Mouse (Mus musculus): ENCODE results near the gene Ppp6r2. TPM values are rescaled to one million over a fixed set of nuclear protein-coding genes. Genes with fewer than 3 reads are reported as not detected.
A peak's percentile ranks its signal among the peaks of the same experiment; 100 is the strongest.

Gene Ppp6r2
- polyA plus RNA-seq, 1 experiment from 2014 or later: 24.5 TPM

DNA sequence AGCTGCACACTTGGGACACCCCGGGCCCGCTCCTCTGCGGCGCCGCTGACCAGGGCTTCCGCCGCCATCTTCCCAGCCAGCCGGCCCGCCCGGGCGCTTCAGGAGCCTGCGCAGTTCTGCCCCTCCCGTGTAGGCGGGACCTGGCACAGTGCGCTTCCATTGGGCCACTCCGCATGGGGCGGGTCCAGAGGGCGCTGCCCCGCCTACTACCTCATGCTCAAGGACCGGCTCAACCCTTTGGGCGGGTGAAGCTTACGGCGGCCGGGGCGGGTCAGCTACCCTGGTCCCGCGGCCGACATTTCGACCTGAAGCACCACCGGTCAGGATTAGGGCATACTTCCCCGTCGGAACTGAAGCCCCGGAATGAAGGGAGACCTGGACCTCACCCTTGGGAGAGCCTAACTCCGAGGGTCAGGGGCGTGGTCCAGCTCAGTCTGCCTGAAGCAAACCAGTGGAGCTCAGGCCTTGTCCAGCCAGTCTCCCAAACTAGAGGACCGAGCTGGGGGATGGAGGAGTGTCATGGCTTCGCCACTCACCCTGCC lies 103.9 kb downstream of the Ppp6r2 start, which contains the start of gene Sbf1:
Gene Sbf1 (minus strand): TSS at position 122 of the 542 bp plus-strand sequence.
- Histone ChIP-seq H3K27me3 (no peaks in the 10 kb centered on the region), H3K9me3 (no peaks in the 10 kb centered on the region), H3K27ac (peak within 1 kb of the TSS; percentile 42; the same call in 1 of the 2 replicates), H3K4me3 (peak within 1 kb of the TSS; percentile 99), H3K9ac (peak within 1 kb of the TSS; percentile 94), H3K4me1 (peaks cover 27% of the 10 kb centered on the region), H3K36me3 (no peaks in the 10 kb centered on the region), H3K4me2 (peak within 1 kb of the TSS; percentile 74)
- ATAC-seq (ENCODE audit: borderline replicate concordance, extremely low read depth, low FRiP score, low TSS enrichment): peak; percentile 100
- under 1% methylated on average over 37 of the region's 37 CpGs for WGBS

DNA sequence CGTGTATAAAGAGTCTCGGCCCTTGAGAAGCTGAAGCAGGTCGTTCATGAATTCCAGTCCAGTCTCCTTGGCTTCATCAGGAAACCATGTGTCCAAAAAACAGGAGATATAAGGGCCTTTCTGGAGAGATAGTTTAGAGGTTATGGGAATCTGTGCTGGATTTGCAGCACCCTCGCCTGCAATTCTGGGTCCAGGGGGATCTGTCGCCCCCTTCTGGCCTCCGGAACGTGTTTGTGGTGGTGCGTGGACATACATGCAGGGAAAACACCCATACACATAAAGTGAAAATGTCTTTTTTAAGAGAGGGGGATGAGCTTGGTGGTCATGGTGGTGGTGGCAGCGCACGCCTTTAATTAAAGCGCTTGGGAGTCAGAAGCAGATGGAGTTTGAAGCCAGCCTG lies 104.8 kb downstream of the Ppp6r2 start:
- Histone ChIP-seq H3K4me3 (peak overlapping the region; percentile 99; the same call in 1 of the 2 replicates), H3K4me1 (peaks cover 21% of the 10 kb centered on the region), H3K27ac (no peak overlapping the region), H3K4me2 (peak overlapping the region; percentile 74; the same call in 1 of the 2 replicates), H3K9me3 (no peaks in the 10 kb centered on the region), H3K36me3 (no peaks in the 10 kb centered on the region), H3K27me3 (no peaks in the 10 kb centered on the region), H3K9ac (no peak overlapping the region)
- ATAC-seq (ENCODE audit: borderline replicate concordance, extremely low read depth, low FRiP score, low TSS enrichment): no peak
- WGBS: 58% methylated on average over 11 of the region's 11 CpGs

DNA sequence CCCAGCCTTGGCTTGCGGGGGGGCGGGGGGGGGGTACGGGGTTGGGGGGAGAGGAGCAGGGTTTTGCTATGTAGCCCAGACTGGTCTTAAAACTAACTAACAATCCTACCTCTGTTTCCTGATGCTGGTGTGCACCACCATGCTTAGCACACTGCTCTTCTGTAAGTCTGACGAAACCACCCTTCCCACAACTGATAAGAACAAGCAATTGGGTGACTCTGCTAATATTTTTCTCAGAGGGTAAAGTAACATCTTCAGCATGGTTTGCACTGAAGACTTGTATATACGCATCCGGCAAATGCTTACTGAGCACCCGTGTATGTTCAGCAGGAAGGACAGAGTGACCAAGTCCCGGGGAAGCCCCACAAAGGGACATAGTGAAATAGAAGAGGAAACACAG lies 109.9 kb downstream of the Ppp6r2 start:
- ATAC-seq (ENCODE audit: borderline replicate concordance, extremely low read depth, low FRiP score, low TSS enrichment): no peak
- H3K9ac ChIP-seq: no peak overlapping the region
- no peak overlapping the region for H3K4me3 ChIP-seq
- WGBS: 70% methylated on average over 8 of the region's 8 CpGs
- no peak overlapping the region for H3K27ac ChIP-seq
- no peaks in the 10 kb centered on the region for H3K9me3 ChIP-seq
- H3K36me3 ChIP-seq: no peaks in the 10 kb centered on the region
- H3K27me3 ChIP-seq: peaks cover 12% of the 10 kb centered on the region; the same call in 1 of the 2 replicates
- peaks cover 7% of the 10 kb centered on the region for H3K4me1 ChIP-seq
- H3K4me2 ChIP-seq: no peak overlapping the region

DNA sequence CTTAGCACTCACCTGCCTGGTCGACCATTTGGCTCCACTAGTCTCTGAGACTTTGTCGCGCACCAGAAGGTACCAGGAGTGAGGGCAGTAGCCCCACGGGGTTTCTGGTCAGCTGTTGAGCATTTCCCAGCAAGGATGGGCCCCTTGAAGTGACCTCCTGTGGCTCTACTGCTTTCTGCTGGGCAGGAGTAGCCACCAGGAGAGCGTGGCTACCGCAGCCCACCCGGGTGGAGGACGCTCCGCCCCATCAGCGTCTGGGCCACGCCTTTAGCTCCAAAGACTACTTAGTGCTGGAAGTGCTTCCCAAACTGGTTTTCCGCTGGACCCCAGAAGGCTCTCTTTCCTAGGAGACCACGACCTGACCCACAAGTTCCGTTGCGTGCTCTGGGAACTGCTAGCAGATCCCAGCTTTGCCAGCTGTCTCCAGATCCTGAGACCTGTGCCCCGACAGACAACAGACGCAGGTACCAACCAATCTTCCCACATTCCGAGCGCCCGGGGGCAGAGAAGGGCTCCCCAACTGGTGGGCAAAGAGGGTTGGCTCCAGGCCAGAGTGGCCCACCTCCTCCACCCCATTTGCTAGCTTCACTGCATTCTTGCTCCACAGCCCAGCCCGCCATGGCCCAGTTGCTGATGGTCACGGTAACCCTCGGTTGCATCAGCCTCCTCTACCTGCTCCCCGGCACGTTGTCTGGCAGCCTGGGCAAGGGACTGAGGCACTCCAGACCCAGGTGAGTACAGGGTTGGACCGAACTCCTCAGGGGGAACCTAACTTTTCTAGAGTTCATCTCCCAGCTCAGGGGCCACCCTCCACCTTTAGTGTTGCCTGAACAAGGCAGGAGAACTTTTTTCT lies 111.5 kb downstream of the Ppp6r2 start, which contains the start of gene Adm2:
Gene Adm2 (plus strand): TSS at position 51 of the 853 bp plus-strand sequence.
- 6% methylated on average over 26 of the region's 26 CpGs for WGBS
- Histone ChIP-seq H3K4me1 (peaks cover 7% of the 10 kb centered on the region), H3K4me3 (peak within 1 kb of the TSS; percentile 27), H3K9me3 (no peaks in the 10 kb centered on the region), H3K4me2 (peak within 1 kb of the TSS; percentile 54), H3K36me3 (no peaks in the 10 kb centered on the region), H3K9ac (no peak within 1 kb of the TSS), H3K27me3 (peaks cover 12% of the 10 kb centered on the region; the same call in 1 of the 2 replicates), H3K27ac (no peak within 1 kb of the TSS)
- peak; percentile 28; the same call in 1 of the 2 replicates for ATAC-seq (ENCODE audit: borderline replicate concordance, extremely low read depth, low FRiP score, low TSS enrichment)

DNA sequence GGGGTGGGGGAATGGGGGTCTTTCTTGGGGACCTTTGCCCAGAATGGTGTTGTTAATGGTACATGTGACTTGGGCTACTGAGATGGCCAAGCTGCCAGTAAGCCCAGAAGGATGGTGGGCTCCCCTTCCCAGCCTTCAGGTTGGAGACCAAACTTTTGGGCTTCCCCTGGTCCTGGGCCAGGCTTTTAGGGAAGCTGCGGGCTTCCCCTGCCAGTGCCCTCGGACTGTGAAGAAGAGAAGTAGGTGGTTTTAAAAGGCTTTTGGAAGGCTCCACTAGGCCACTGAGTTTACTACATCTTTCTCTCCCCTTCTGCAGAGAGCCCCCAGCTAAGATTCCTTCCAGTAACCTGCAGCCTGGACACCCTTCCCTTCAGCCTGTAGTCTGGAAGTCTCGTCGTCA lies 112.3 kb downstream of the Ppp6r2 start:
- no peak for ATAC-seq (ENCODE audit: borderline replicate concordance, extremely low read depth, low FRiP score, low TSS enrichment)
- Histone ChIP-seq H3K4me3 (no peak overlapping the region), H3K4me2 (peak overlapping the region; percentile 54; the same call in 1 of the 2 replicates), H3K9ac (no peak overlapping the region), H3K9me3 (no peaks in the 10 kb centered on the region), H3K36me3 (no peaks in the 10 kb centered on the region), H3K27me3 (peaks cover 12% of the 10 kb centered on the region; the same call in 1 of the 2 replicates), H3K27ac (no peak overlapping the region), H3K4me1 (peaks cover 7% of the 10 kb centered on the region)
- WGBS: 85% methylated on average over 4 of the region's 4 CpGs

DNA sequence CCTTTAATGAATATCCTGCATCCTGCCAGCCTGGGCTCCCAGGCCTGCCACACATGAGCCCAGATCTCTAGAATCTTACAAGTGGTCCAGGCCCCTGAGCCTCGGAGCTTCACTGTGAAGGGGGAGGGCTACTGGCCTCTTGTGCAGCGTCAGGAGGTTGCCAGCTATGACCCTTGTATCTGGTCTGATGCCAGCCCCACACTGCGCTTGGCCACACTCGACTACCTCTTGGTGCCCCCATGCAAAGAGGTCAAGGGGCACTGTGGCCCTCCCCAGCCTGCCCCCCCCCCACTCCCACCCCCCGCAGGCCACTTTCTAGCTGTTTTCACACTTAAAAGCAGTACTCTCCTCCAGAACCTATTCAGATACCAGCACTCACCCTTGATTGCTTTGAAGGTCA lies 115.1 kb downstream of the Ppp6r2 start:
- WGBS: 50% methylated on average over 5 of the region's 5 CpGs
- no peak overlapping the region for H3K4me3 ChIP-seq
- H3K36me3 ChIP-seq: no peaks in the 10 kb centered on the region
- peaks cover 12% of the 10 kb centered on the region; the same call in 1 of the 2 replicates for H3K27me3 ChIP-seq
- H3K9me3 ChIP-seq: no peaks in the 10 kb centered on the region
- no peak overlapping the region for H3K4me2 ChIP-seq
- H3K4me1 ChIP-seq: peaks cover 7% of the 10 kb centered on the region
- no peak overlapping the region for H3K27ac ChIP-seq
- no peak overlapping the region for H3K9ac ChIP-seq
- no peak for ATAC-seq (ENCODE audit: borderline replicate concordance, extremely low read depth, low FRiP score, low TSS enrichment)

DNA sequence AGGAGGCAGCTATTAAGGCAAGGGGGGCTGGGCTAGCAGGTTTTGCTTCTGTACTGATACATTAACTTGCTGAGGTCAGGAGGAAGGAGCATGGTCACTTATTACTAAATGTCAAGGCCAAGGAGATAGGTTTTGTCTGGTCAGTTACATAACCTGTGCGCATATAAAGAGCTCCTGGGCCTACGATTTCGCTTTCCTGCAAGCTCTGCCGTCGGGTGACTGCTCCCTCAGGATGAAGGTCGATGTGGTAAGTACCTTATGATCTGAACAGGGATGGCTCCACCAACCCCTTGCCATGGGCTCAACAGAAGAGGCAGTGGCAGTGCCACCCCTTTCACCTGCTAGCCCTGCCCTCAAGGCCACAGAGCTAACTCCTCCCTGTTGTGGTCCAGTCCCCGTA lies 122.9 kb downstream of the Ppp6r2 start, which contains the start of gene Miox:
Gene Miox (plus strand): TSS at position 128 of the 400 bp plus-strand sequence.
- no peak within 1 kb of the TSS for H3K4me3 ChIP-seq
- no peak within 1 kb of the TSS for H3K27ac ChIP-seq
- H3K4me1 ChIP-seq: no peaks in the 10 kb centered on the region
- no peaks in the 10 kb centered on the region for H3K27me3 ChIP-seq
- ATAC-seq (ENCODE audit: borderline replicate concordance, extremely low read depth, low FRiP score, low TSS enrichment): no peak
- H3K4me2 ChIP-seq: no peak within 1 kb of the TSS
- 78% methylated on average over 7 of the region's 7 CpGs for WGBS
- no peaks in the 10 kb centered on the region for H3K9me3 ChIP-seq
- no peak within 1 kb of the TSS for H3K9ac ChIP-seq
- no peaks in the 10 kb centered on the region for H3K36me3 ChIP-seq

DNA sequence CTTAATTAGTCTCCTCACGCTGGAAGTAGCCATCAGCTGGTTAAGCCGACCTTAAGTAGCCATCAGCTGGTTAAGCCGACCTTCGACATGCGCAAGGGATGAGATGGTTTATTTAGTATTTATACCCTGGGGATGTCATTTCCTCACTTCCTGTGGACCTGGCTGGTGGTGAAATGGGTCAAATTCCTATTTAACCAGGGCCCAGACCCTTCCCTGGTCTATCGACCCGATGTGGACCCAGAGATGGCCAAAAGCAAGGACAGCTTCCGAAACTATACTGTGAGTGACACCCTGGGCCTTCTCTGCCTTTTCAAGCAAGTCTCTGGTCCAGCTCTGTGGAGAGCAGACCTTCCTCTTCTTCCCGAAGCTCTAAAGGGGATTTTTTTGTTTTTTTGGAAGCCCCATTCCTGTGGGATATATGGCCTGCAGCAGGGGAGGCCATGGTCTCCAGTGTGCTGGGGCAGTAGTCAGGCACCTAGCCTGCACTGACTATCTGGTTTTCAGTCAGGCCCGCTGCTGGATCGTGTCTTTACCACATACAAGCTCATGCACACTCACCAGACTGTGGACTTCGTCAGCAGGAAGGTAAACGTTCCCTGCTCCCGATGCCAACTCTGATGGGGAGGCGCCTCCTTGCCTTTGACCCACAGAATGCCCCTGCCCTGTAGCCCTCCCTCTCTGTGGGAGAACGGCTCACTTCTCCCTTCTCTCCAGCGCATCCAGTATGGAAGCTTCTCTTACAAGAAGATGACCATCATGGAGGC lies 123.6 kb downstream of the Ppp6r2 start:
- H3K9ac ChIP-seq: no peak overlapping the region
- H3K27me3 ChIP-seq: no peaks in the 10 kb centered on the region
- no peaks in the 10 kb centered on the region for H3K9me3 ChIP-seq
- no peaks in the 10 kb centered on the region for H3K4me1 ChIP-seq
- 72% methylated on average over 17 of the region's 17 CpGs for WGBS
- no peak overlapping the region for H3K4me3 ChIP-seq
- ATAC-seq (ENCODE audit: borderline replicate concordance, extremely low read depth, low FRiP score, low TSS enrichment): no peak
- no peak overlapping the region for H3K4me2 ChIP-seq
- no peak overlapping the region for H3K27ac ChIP-seq
- H3K36me3 ChIP-seq: no peaks in the 10 kb centered on the region

DNA sequence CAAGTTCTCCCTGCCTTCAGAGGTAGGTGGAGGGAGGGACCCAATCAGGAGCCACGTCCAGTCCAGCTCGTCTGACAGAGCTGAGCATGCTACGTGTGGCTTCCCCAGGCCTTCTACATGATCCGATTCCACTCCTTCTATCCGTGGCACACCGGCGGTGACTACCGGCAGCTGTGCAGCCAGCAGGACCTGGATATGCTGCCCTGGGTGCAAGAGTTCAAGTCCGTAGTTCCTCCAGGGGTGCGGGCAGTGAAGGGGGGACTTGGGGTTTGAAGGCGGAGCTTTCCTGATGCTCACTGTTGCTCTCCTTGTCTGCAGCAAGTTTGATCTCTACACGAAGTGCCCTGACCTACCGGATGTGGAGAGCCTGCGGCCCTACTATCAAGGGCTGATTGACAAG lies 125.1 kb downstream of the Ppp6r2 start:
- Histone ChIP-seq H3K4me2 (no peak overlapping the region), H3K4me3 (no peak overlapping the region), H3K9ac (no peak overlapping the region), H3K36me3 (no peaks in the 10 kb centered on the region), H3K27me3 (no peaks in the 10 kb centered on the region), H3K27ac (no peak overlapping the region), H3K4me1 (no peaks in the 10 kb centered on the region), H3K9me3 (no peaks in the 10 kb centered on the region)
- no peak for ATAC-seq (ENCODE audit: borderline replicate concordance, extremely low read depth, low FRiP score, low TSS enrichment)
- 77% methylated on average over 14 of the region's 14 CpGs for WGBS
